Mouse (Mus musculus): Measurements from ENCODE around the gene Klhl4.

Klhl4 gene

DNA sequence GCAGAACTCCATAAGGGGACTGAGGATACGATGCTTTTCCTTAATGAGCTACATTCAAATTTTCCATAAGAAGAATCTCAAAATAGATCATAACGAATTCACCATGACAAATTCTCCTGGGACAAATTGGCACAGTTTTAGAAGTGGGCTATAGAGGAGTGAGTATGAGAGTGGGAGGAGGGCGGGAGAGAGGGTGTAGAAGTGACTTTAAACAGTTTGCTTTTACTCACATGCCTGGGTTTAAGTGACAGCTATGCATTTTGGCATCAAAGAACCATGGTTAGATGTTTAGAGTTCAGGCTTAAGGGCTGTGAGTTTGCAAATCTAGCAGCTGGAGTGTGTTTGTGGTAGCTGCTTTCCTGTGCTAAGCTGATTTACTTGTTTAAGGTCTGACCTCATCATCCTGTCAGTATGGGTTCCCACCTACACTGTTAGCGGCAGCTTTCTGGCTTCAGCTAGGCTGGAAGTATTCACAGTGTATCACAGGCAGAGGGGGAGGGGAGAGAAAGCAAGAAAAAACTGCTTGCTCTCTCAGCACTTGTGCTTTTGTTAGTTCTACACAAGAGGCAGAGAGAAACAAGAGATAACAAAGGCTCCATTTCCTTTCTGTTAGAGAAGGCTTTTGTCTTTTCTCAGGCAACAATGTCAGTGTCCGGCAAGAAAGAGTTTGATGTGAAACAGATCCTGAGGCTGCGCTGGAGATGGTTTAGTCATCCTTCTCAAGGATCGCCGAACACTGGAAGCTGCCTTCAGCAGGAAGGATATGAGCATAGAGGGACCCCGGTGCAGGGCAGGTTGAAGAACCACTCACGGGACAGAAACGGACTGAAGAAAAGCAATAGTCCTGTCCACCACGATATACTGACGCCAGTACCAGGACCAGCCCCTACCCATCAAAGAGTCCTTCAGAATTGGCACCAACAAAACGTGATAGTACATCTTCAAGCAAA is at the start of gene Klhl4:
Gene Klhl4, plus strand, starts transcription at position 552 of the 950 bp plus-strand sequence.
- DNase-seq (ENCODE audit: low read depth), result no peak

DNA sequence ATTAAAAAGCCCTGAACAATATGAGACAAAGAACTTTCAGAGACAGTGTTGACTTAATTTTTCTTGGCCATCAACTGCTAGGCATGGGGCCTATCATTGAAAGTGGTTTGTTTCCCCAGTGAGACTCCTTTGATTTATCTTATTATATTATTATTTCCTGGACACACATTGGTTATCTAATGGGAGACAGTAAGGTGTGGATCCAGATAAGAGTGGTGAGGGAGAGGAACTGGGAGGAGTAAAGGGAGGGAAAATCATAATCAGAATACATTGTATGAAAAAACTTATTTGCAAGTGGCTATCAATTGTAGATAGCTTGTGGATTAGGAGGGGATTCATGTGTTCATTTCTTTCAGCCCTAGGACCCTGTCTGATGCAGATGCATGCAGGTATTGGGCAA is 10.0 kb downstream of the Klhl4 start:
- no peak for DNase-seq (ENCODE audit: low read depth)

DNA sequence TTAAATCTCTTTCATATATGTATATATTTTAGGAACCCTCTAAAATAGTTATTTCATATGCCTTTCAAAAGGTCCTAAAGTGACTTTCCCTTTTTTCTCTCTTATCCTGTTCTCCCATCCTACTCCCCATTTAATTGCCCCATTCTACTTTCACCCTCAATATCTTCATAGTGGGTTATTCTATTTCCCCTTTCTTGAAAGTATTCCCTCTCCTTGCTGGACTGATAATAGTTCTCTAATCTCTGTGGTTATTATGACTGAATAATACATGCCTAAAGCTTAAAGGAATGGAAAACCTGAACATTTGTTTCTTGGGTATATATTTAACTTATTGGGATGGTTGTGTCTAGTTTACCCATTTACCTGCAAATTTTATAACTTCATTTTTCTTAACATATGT is 12.6 kb downstream of the Klhl4 start:
- DNase-seq (ENCODE audit: low read depth), result no peak

DNA sequence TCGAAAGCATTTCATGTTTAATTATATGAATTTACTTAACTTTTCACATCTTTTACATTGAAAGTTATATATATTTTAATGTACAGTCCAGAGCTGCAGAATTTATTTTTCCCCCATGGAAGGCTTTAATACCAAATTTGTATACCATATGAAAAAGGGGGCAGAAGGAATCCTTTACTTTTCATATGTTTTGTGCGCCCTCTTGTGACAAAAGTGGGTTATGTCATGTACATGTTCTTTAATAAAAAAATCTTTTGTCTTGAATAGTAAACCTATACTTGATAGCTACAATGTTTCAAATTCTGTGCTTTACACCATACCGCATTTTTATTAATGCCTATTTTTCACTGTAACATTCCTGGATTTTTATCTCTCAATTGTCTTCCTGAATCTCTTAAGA is 84.0 kb downstream of the Klhl4 start:
- DNase-seq (ENCODE audit: low read depth), result no peak

DNA sequence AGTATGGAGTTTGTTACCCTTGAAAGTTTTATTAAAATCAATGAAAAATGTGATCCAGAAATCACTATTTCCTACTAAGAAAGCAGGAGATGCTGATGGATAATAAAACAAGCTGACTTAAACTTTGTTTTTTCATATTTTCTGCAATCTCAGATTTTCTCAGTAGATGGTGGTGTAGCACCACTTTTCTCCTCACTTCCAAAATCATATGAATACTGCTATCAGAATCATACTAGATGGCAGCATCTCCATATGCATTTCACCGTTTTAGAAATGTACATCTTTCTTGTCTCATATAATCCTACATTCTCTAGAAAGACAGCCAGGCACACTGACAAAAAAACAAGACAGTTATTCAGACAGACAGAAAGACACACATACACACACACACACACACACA is 108.2 kb downstream of the Klhl4 start:
- no peak for DNase-seq (ENCODE audit: low read depth)

All from c-Kit-positive CD71-positive TER-119-negative erythroid progenitor cells, embryonic 14.5 days (primary cell).